9 mouse cellular contexts compared by ENCODE assay signal in genomic region chr4:107979530-107979929, GRCm38 (mm10). TPM values are rescaled to one million over a fixed set of nuclear protein-coding genes. Genes with fewer than 3 reads are reported as not detected.
DNase-seq lines count a peak whose midpoint lies in the region; ATAC-seq lines count a peak whose summit lies in the region.
"Had no signal": no experiment of that assay in that cellular context is flagged by ENCODE, and none has a peak within 500 bp of the region (broad histone marks: within the 10 kb centered on the region; RNA-seq: fewer than 3 reads in every experiment).

No protein-coding gene starts in this region.

- no peaks in the 10 kb centered on the region for H3K9me3 ChIP-seq in hindbrain, embryonic 14.5 days (ENCODE audit: control insufficient read depth, low read length)
- H3K9me3 ChIP-seq in limb, embryonic 10.5 days (replicated peaks), result no peaks in the 10 kb centered on the region
- no peaks in the 10 kb centered on the region for H3K9me3 ChIP-seq in liver, embryonic 11.5 days (ENCODE audit: control insufficient read depth, low read length)

- H3K36me3 ChIP-seq in hindbrain, embryonic 14.5 days (replicated peaks; ENCODE audit: control insufficient read depth, insufficient read depth), result no peaks in the 10 kb centered on the region
- no peaks in the 10 kb centered on the region for H3K36me3 ChIP-seq in limb, embryonic 10.5 days
- H3K36me3 ChIP-seq in liver, embryonic 11.5 days (ENCODE audit: control insufficient read depth, insufficient read depth, low read length), result no peaks in the 10 kb centered on the region

- H3K27ac ChIP-seq in hindbrain, embryonic 14.5 days, result 0 out of 2 replicates have a peak overlapping the region, but pooled peaks have one; percentile 10
- H3K27ac ChIP-seq in limb, embryonic 10.5 days, result peak overlapping the region; percentile 53
- no peak overlapping the region for H3K27ac ChIP-seq in liver, embryonic 11.5 days (ENCODE audit: low read depth, low read length)

- no peaks in the 10 kb centered on the region for H3K4me1 ChIP-seq in hindbrain, embryonic 14.5 days (replicated peaks; ENCODE audit: control insufficient read depth, insufficient read depth, low read length)
- H3K4me1 ChIP-seq in limb, embryonic 10.5 days, result peaks cover 34% of the 10 kb centered on the region
- H3K4me1 ChIP-seq in liver, embryonic 11.5 days (replicated peaks; ENCODE audit: control insufficient read depth, insufficient read depth, low read length), result no peaks in the 10 kb centered on the region

- no peak for ATAC-seq in hindbrain, embryonic 14.5 days (ENCODE audit: low FRiP score)
- no peak for ATAC-seq in liver, embryonic 11.5 days (replicated peaks; ENCODE audit: low FRiP score)

- 17% methylated on average over 2 of the region's 2 CpGs for WGBS in hindbrain, embryonic 14.5 days
- 46% methylated on average over 2 of the region's 2 CpGs for WGBS in limb, embryonic 10.5 days
- WGBS in liver, embryonic 11.5 days, result 54% methylated on average over 2 of the region's 2 CpGs

- no peaks in the 10 kb centered on the region for H3K27me3 ChIP-seq in hindbrain, embryonic 14.5 days (ENCODE audit: control insufficient read depth, insufficient read depth, low read length)
- no peaks in the 10 kb centered on the region for H3K27me3 ChIP-seq in limb, embryonic 10.5 days (ENCODE audit: low read depth, poor library complexity, severe bottlenecking)
- no peaks in the 10 kb centered on the region for H3K27me3 ChIP-seq in liver, embryonic 11.5 days (replicated peaks; ENCODE audit: control insufficient read depth, insufficient read depth, low read length)

- H3K4me2 ChIP-seq in hindbrain, embryonic 14.5 days (replicated peaks), result no peak overlapping the region
- H3K4me2 ChIP-seq in liver, embryonic 11.5 days, result no peak overlapping the region
- H3K4me2 ChIP-seq: heart, embryonic 11.5 days had no signal

- peak; percentile 23 to 62 for DNase-seq in layer of hippocampus, adult 8-10 months (ENCODE audit: low spot score in 2 of 2)
- DNase-seq in layer of hippocampus, postnatal 10 days (ENCODE audit: low spot score in 2 of 2), result no peak
- peak; percentile 76 for DNase-seq in cerebellum, adult 8-10 months
- no peak for DNase-seq in hindbrain, embryonic 14.5 days (ENCODE audit: low spot score)
- DNase-seq in limb, embryonic 10.5 days (ENCODE audit: low spot score), result no peak
- no peak for DNase-seq in thymus, postnatal 0 days (ENCODE audit: low spot score)
- DNase-seq in heart, adult 8-10 months (ENCODE audit: low spot score), result no peak
- no peak for DNase-seq in liver, embryonic 11.5 days (ENCODE audit: low spot score)

- H3K4me3 ChIP-seq in hindbrain, embryonic 14.5 days (replicated peaks; ENCODE audit: low read length), result no peak overlapping the region
- no peak overlapping the region for H3K4me3 ChIP-seq in limb, embryonic 10.5 days
- H3K4me3 ChIP-seq in liver, embryonic 11.5 days (ENCODE audit: low read depth, low read length), result no peak overlapping the region

- no peak overlapping the region for H3K9ac ChIP-seq in hindbrain, embryonic 14.5 days
- no peak overlapping the region for H3K9ac ChIP-seq in liver, embryonic 11.5 days (ENCODE audit: low read depth, low read length)

RNA-seq across cellular contexts. Expression of gene Slc1a7, which starts 11.4 kb away (rescaled TPM):
- total RNA-seq in layer of hippocampus, adult 8-10 months (2022), result under 1 TPM in 2 of 4 experiments, not detected in 2; 0.17 to 0.20 TPM
- total RNA-seq in layer of hippocampus, postnatal 10 days (2021), result under 1 TPM; 0.14 to 0.18 TPM
- polyA plus RNA-seq in hindbrain, embryonic 14.5 days (2014; fragmentation: Nextera tagmentation; extraction: Ambion mirVana), result 0.08 TPM in 1 of 2 replicates, not detected in the other
- not detected in 2 replicates for polyA plus RNA-seq in limb, embryonic 10.5 days (2016; fragmentation: Nextera tagmentation; extraction: Ambion mirVana)
- polyA plus RNA-seq in thymus, postnatal 0 days (2015; fragmentation: Nextera tagmentation; extraction: Ambion mirVana), result not detected in 2 replicates
- under 1 TPM in 3 of 4 experiments, not detected in 1; 0.16 to 0.60 (median 0.41) TPM for total RNA-seq in heart, adult 8-10 months (2022)
- not detected in 2 replicates for polyA plus RNA-seq in liver, embryonic 11.5 days (2014; fragmentation: Nextera tagmentation; extraction: Ambion mirVana)
- polyA plus RNA-seq: heart, embryonic 11.5 days had no signal

RNA-seq across cellular contexts. Expression of gene Cpt2, which starts 56.1 kb away (rescaled TPM):
- total RNA-seq in layer of hippocampus, adult 8-10 months (2022), result 1 to 10 TPM; 7.5 to 8.4 (median 7.9) TPM
- total RNA-seq in layer of hippocampus, postnatal 10 days (2021), result 1 to 10 TPM; 7.3 to 9.4 TPM
- polyA plus RNA-seq in hindbrain, embryonic 14.5 days (2014; fragmentation: Nextera tagmentation; extraction: Ambion mirVana), result 18.4 and 19.4 TPM in 2 replicates
- 39.7 and 41.6 TPM in 2 replicates for polyA plus RNA-seq in limb, embryonic 10.5 days (2016; fragmentation: Nextera tagmentation; extraction: Ambion mirVana)
- 20.7 and 20.9 TPM in 2 replicates for polyA plus RNA-seq in thymus, postnatal 0 days (2015; fragmentation: Nextera tagmentation; extraction: Ambion mirVana)
- 100 to 1,000 TPM; 273 to 347 (median 313) TPM for total RNA-seq in heart, adult 8-10 months (2022)
- polyA plus RNA-seq in liver, embryonic 11.5 days (2014; fragmentation: Nextera tagmentation; extraction: Ambion mirVana), result 52.8 and 63.7 TPM in 2 replicates

Comparison
In these comparisons a context has a peak if more than half of its experiments do, and no peak if none do; other contexts are left out.
1. DNase-seq: peak in layer of hippocampus, adult 8-10 months (2 of 2) and cerebellum, adult 8-10 months (single experiment); none in layer of hippocampus, postnatal 10 days (0 of 2), hindbrain, embryonic 14.5 days (single experiment), limb, embryonic 10.5 days (single experiment), thymus, postnatal 0 days (single experiment), heart, adult 8-10 months (single experiment) and liver, embryonic 11.5 days (single experiment).